Mouse (Mus musculus) forebrain, embryonic 11.5 days (tissue): ENCODE results near the gene Gm44973. TPM values are rescaled to one million over a fixed set of nuclear protein-coding genes. Genes with fewer than 3 reads are reported as not detected.

Experiments used
- ATAC-seq: fragments of 200-750 bp; cut with Nextera tagmentation; replicated peaks from 2 replicates; pipeline ENCODE4 v1.8.0; 2017; ENCODE audit warnings: moderate TSS enrichment; ENCODE audit not compliant: low FRiP score
- DNase-seq: peaks from one replicate; pipeline ENCODE4 v3.0.0-alpha.2; 2017; ENCODE audit warnings: low spot score
- H3K27ac ChIP-seq: fragments of 300-500 bp; sonication (generic); 2 replicates; pipeline ENCODE4 v1.5.1; 2014; ENCODE audit warnings: low read depth, low read length
- H3K27me3 ChIP-seq: fragments of 300-500 bp; sonication (generic); 2 replicates; pipeline ENCODE4 v1.6.1; 2014; ENCODE audit warnings: mild to moderate bottlenecking, low read length, mixed read lengths; ENCODE audit not compliant: control insufficient read depth, insufficient read depth
- H3K36me3 ChIP-seq: fragments of 300-500 bp; sonication (generic); 2 replicates; pipeline ENCODE4 v1.6.1; 2014; ENCODE audit warnings: mild to moderate bottlenecking, low read length, moderate library complexity, mixed read lengths; ENCODE audit not compliant: control insufficient read depth, insufficient read depth
- H3K4me1 ChIP-seq: fragments of 300-500 bp; sonication (generic); replicated peaks from 2 replicates; pipeline ENCODE4 v1.6.1; 2014; ENCODE audit warnings: low read length, mixed read lengths; ENCODE audit not compliant: control insufficient read depth, insufficient read depth
- H3K4me2 ChIP-seq: fragments of 300-500 bp; sonication (generic); 2 replicates; pipeline ENCODE4 v1.6.1; 2014; ENCODE audit warnings: low read depth, mild to moderate bottlenecking, low read length, moderate library complexity, mixed read lengths; ENCODE audit not compliant: severe bottlenecking
- H3K4me3 ChIP-seq: fragments of 300-500 bp; sonication (generic); 2 replicates; pipeline ENCODE4 v1.5.1; 2014; ENCODE audit warnings: low read depth, low read length
- H3K9ac ChIP-seq: fragments of 300-500 bp; sonication (generic); 2 replicates; pipeline ENCODE4 v1.6.1; 2014; ENCODE audit warnings: low read length
- H3K9me3 ChIP-seq: fragments of 300-500 bp; sonication (generic); 2 replicates; pipeline ENCODE4 v1.6.1; 2016; ENCODE audit warnings: low read length, mixed read lengths; ENCODE audit not compliant: control insufficient read depth
- WGBS: fragments of 180-500 bp; shearing (Covaris S2); extraction: QIAGEN DNeasy Blood & Tissue Kit; methylation state at CpG from one replicate; pipeline ENCODE4 v1.1.7; 2014; 5-methylcytosine and 5-hydroxymethylcytosine counted together
- polyA plus RNA-seq: library from polyadenylated mRNA; unstranded; fragments of >200 nt; fragmentation: Nextera tagmentation; extraction: Ambion mirVana; gene quantifications from 2 replicates; pipeline ENCODE4 v1.2.1, GENCODE M21; 2014

Gene Gm44973
- polyA plus RNA-seq, 1 experiment from 2014 or later, result 0.23 TPM

GRCm38 (mm10) chr7:5060239-5060731, 45.0 kb downstream of the Gm44973 start:
- H3K4me3 ChIP-seq, result peak overlapping the region; percentile 64
- 2% methylated on average over 27 of the region's 27 CpGs for WGBS
- DNase-seq, result peak; percentile 87
- ATAC-seq, result 0 out of 2 replicates have a peak, but pooled peaks have one; percentile 9
- no peaks in the 10 kb centered on the region for H3K9me3 ChIP-seq
- no peaks in the 10 kb centered on the region for H3K36me3 ChIP-seq
- peak overlapping the region; percentile 88 for H3K4me2 ChIP-seq
- H3K27me3 ChIP-seq, result peaks cover 27% of the 10 kb centered on the region
- peaks cover 20% of the 10 kb centered on the region for H3K4me1 ChIP-seq
- H3K9ac ChIP-seq, result peak overlapping the region; percentile 86
- peak overlapping the region; percentile 98 for H3K27ac ChIP-seq

GRCm38 (mm10) chr7:5060944-5061773, 45.9 kb downstream of the Gm44973 start:
- no peaks in the 10 kb centered on the region for H3K36me3 ChIP-seq
- peak overlapping the region; percentile 98 for H3K27ac ChIP-seq
- no peaks in the 10 kb centered on the region for H3K9me3 ChIP-seq
- H3K9ac ChIP-seq, result peak overlapping the region; percentile 86
- peak overlapping the region; percentile 88 for H3K4me2 ChIP-seq
- H3K27me3 ChIP-seq, result peaks cover 19% of the 10 kb centered on the region
- under 1% methylated on average over 60 of the region's 60 CpGs for WGBS
- H3K4me1 ChIP-seq, result peaks cover 20% of the 10 kb centered on the region
- H3K4me3 ChIP-seq, result peak overlapping the region; percentile 64
- ATAC-seq (peak; percentile 88), DNase-seq (peak; percentile 97)

GRCm38 (mm10) chr7:5061774-5062359, 46.6 kb downstream of the Gm44973 start, which contains the start of gene U2af2:
Gene U2af2, plus strand, starts transcription at chr7:5062143.
- peak within 1 kb of the TSS; percentile 64 for H3K4me3 ChIP-seq
- peaks cover 15% of the 10 kb centered on the region for H3K4me1 ChIP-seq
- DNase-seq (peak; percentile 98), ATAC-seq (peak; percentile 86)
- H3K9me3 ChIP-seq, result no peaks in the 10 kb centered on the region
- WGBS, result under 1% methylated on average over 63 of the region's 65 CpGs
- H3K4me2 ChIP-seq, result peak within 1 kb of the TSS; percentile 88
- peak within 1 kb of the TSS; percentile 98 for H3K27ac ChIP-seq
- H3K36me3 ChIP-seq, result no peaks in the 10 kb centered on the region
- peak within 1 kb of the TSS; percentile 86 for H3K9ac ChIP-seq
- peaks cover 13% of the 10 kb centered on the region for H3K27me3 ChIP-seq

GRCm38 (mm10) chr7:5062360-5063001, 47.2 kb downstream of the Gm44973 start:
- Histone ChIP-seq H3K36me3 (no peaks in the 10 kb centered on the region; the same call in 1 of the 2 replicates), H3K9ac (peak overlapping the region; percentile 86), H3K4me3 (peak overlapping the region; percentile 64), H3K4me1 (peaks cover 13% of the 10 kb centered on the region; the same call in 1 of the 2 replicates), H3K27me3 (peaks cover 7% of the 10 kb centered on the region), H3K4me2 (peak overlapping the region; percentile 59), H3K9me3 (no peaks in the 10 kb centered on the region), H3K27ac (peak overlapping the region; percentile 98)
- DNase-seq (peak; percentile 85), ATAC-seq (peak; percentile 55)
- under 1% methylated on average over 51 of the region's 51 CpGs for WGBS

GRCm38 (mm10) chr7:5064886-5065285, 49.6 kb downstream of the Gm44973 start:
- no peak overlapping the region for H3K9ac ChIP-seq
- H3K9me3 ChIP-seq, result no peaks in the 10 kb centered on the region
- no peaks in the 10 kb centered on the region for H3K27me3 ChIP-seq
- DNase-seq (no peak), ATAC-seq (no peak)
- no peak overlapping the region for H3K27ac ChIP-seq
- 90% methylated on average over 6 of the region's 6 CpGs for WGBS
- H3K4me3 ChIP-seq, result no peak overlapping the region
- H3K4me2 ChIP-seq, result no peak overlapping the region
- H3K36me3 ChIP-seq, result peaks cover 9% of the 10 kb centered on the region; the same call in 1 of the 2 replicates
- H3K4me1 ChIP-seq, result peaks cover 13% of the 10 kb centered on the region; the same call in 1 of the 2 replicates

GRCm38 (mm10) chr7:5073586-5073985, 58.3 kb downstream of the Gm44973 start:
- Histone ChIP-seq H3K27me3 (no peaks in the 10 kb centered on the region), H3K4me1 (no peaks in the 10 kb centered on the region), H3K4me3 (no peak overlapping the region), H3K9ac (no peak overlapping the region), H3K9me3 (no peaks in the 10 kb centered on the region), H3K27ac (no peak overlapping the region), H3K36me3 (peaks cover 42% of the 10 kb centered on the region), H3K4me2 (no peak overlapping the region)
- DNase-seq (no peak), ATAC-seq (no peak)
- 83% methylated on average over 1 of the region's 1 CpGs for WGBS

- H3K4me2 ChIP-seq, result no peak overlapping the region
- H3K9me3 ChIP-seq, result no peaks in the 10 kb centered on the region
- no peaks in the 10 kb centered on the region for H3K4me1 ChIP-seq
- no peak overlapping the region for H3K27ac ChIP-seq
- 95% methylated on average over 5 of the region's 5 CpGs for WGBS
- ATAC-seq, result no peak
- DNase-seq, result no peak
- H3K9ac ChIP-seq, result no peak overlapping the region
- H3K4me3 ChIP-seq, result no peak overlapping the region
- H3K27me3 ChIP-seq, result no peaks in the 10 kb centered on the region
- H3K36me3 ChIP-seq, result peaks cover 42% of the 10 kb centered on the region
Measured at GRCm38 (mm10) chr7:5074984-5075383, 59.7 kb downstream of the Gm44973 start.

GRCm38 (mm10) chr7:5076931-5077330, 61.6 kb downstream of the Gm44973 start:
- Histone ChIP-seq H3K4me1 (no peaks in the 10 kb centered on the region), H3K9ac (no peak overlapping the region), H3K4me2 (no peak overlapping the region), H3K36me3 (peaks cover 28% of the 10 kb centered on the region), H3K9me3 (no peaks in the 10 kb centered on the region), H3K27ac (no peak overlapping the region), H3K4me3 (no peak overlapping the region), H3K27me3 (no peaks in the 10 kb centered on the region)
- 92% methylated on average over 2 of the region's 2 CpGs for WGBS
- DNase-seq, result no peak
- ATAC-seq, result no peak
